Mouse (Mus musculus) embryo, embryonic 10 days (tissue): ENCODE data around the gene Yod1.

Experiments
- DNase-seq: peaks from one replicate; pipeline ENCODE4 v3.0.0-alpha.2; 2015; ENCODE audit warnings: low spot score

Gene Yod1

GRCm38 (mm10) chr1:130717291-130717871, at the start of gene Yod1:
Gene Yod1 (plus strand): TSS chr1:130717327.
- DNase-seq = peak; percentile 82

GRCm38 (mm10) chr1:130678551-130678950, 38.6 kb upstream of the Yod1 start:
- DNase-seq = no peak

- no peak for DNase-seq
Observed at GRCm38 (mm10) chr1:130681075-130681474, 36.1 kb upstream of the Yod1 start.

GRCm38 (mm10) chr1:130681656-130682413, 35.3 kb upstream of the Yod1 start:
- no peak for DNase-seq

GRCm38 (mm10) chr1:130683905-130684304, 33.2 kb upstream of the Yod1 start:
- DNase-seq = no peak

- DNase-seq = no peak
Observed at GRCm38 (mm10) chr1:130698601-130699000, 18.5 kb upstream of the Yod1 start.

- DNase-seq = no peak
Observed at GRCm38 (mm10) chr1:130699937-130700633, 17.0 kb upstream of the Yod1 start.

- DNase-seq = no peak
Observed at GRCm38 (mm10) chr1:130701976-130702375, 15.2 kb upstream of the Yod1 start.

- no peak for DNase-seq
Observed at GRCm38 (mm10) chr1:130703613-130704012, 13.5 kb upstream of the Yod1 start.

GRCm38 (mm10) chr1:130710283-130711080, 6.6 kb upstream of the Yod1 start:
- DNase-seq = no peak

- no peak for DNase-seq
Observed at GRCm38 (mm10) chr1:130714046-130714445, 3.1 kb upstream of the Yod1 start.

- DNase-seq = peak; percentile 80
Observed at GRCm38 (mm10) chr1:130715561-130716217, 1.4 kb upstream of the Yod1 start, which contains the start of gene Gm29427. Gene Gm29427 (minus strand): TSS chr1:130715799.

- DNase-seq = no peak
Observed at GRCm38 (mm10) chr1:130716218-130716512, 962 bp upstream of the Yod1 start.

GRCm38 (mm10) chr1:130716513-130717290, 425 bp upstream of the Yod1 start:
- peak; percentile 57 for DNase-seq

GRCm38 (mm10) chr1:130724206-130724605, 7.1 kb downstream of the Yod1 start:
- DNase-seq = no peak

GRCm38 (mm10) chr1:130726396-130726795, 9.3 kb downstream of the Yod1 start:
- no peak for DNase-seq

GRCm38 (mm10) chr1:130728070-130728469, 10.9 kb downstream of the Yod1 start:
- no peak for DNase-seq

- DNase-seq = no peak
Observed at GRCm38 (mm10) chr1:130728708-130729107, 11.6 kb downstream of the Yod1 start.

GRCm38 (mm10) chr1:130729153-130729552, 12.0 kb downstream of the Yod1 start, which contains the start of gene Pfkfb2:
Gene Pfkfb2 (minus strand): TSS chr1:130729253.
- DNase-seq = no peak

- DNase-seq = peak; percentile 67
Observed at GRCm38 (mm10) chr1:130731741-130732337, 14.7 kb downstream of the Yod1 start, which contains the start of gene AA986860. Gene AA986860 (plus strand): TSS chr1:130731976.
